Mouse (Mus musculus) hindbrain, embryonic 14.5 days (tissue): ENCODE data around the gene Uhrf1bp1. TPM values are rescaled to one million over a fixed set of nuclear protein-coding genes. Genes with fewer than 3 reads are reported as not detected.
"Not testable (repeated sequence)": the region's sequence is repeated elsewhere in the genome, so short reads cannot be mapped to it uniquely, and the experiment has no call there.

Experiments used
- ATAC-seq: fragments of 200-750 bp; cut with Nextera tagmentation; 2 replicates; pipeline ENCODE4 v1.8.0; 2017; ENCODE audit warnings: moderate number of reproducible peaks, mild to moderate bottlenecking, moderate TSS enrichment, moderate library complexity; ENCODE audit not compliant: low FRiP score
- DNase-seq: peaks from one replicate; pipeline ENCODE4 v3.0.0-alpha.2; 2015; ENCODE audit warnings: low spot score
- H3K27ac ChIP-seq: fragments of 300-500 bp; sonication (generic); 2 replicates; pipeline ENCODE4 v1.5.1; 2014; ENCODE audit warnings: mild to moderate bottlenecking, moderate library complexity
- H3K27me3 ChIP-seq: fragments of 300-500 bp; sonication (generic); 2 replicates; pipeline ENCODE4 v1.6.1; 2014; ENCODE audit warnings: mild to moderate bottlenecking, low read length, mixed read lengths; ENCODE audit not compliant: control insufficient read depth, insufficient read depth
- H3K36me3 ChIP-seq: fragments of 300-500 bp; sonication (generic); replicated peaks from 2 replicates; pipeline ENCODE4 v1.6.1; 2014; ENCODE audit not compliant: control insufficient read depth, insufficient read depth
- H3K4me1 ChIP-seq: fragments of 300-500 bp; sonication (generic); replicated peaks from 2 replicates; pipeline ENCODE4 v1.6.1; 2014; ENCODE audit warnings: antibody characterized with exemption, low read length, mixed read lengths; ENCODE audit not compliant: control insufficient read depth, insufficient read depth
- H3K4me2 ChIP-seq: fragments of 300-500 bp; sonication (generic); replicated peaks from 2 replicates; pipeline ENCODE4 v1.6.1; 2014; ENCODE audit warnings: mild to moderate bottlenecking, moderate library complexity
- H3K4me3 ChIP-seq: fragments of 300-500 bp; sonication (generic); replicated peaks from 2 replicates; pipeline ENCODE4 v1.5.1; 2014; ENCODE audit warnings: mild to moderate bottlenecking, low read length
- H3K9ac ChIP-seq: fragments of 300-500 bp; sonication (generic); 2 replicates; pipeline ENCODE4 v1.6.1; 2014
- H3K9me3 ChIP-seq: fragments of 300-500 bp; sonication (generic); 2 replicates; pipeline ENCODE4 v1.6.1; 2016; ENCODE audit warnings: low read length; ENCODE audit not compliant: control insufficient read depth
- WGBS: fragments of 180-500 bp; shearing (Covaris S2); extraction: QIAGEN DNeasy Blood & Tissue Kit; methylation state at CpG from one replicate; pipeline ENCODE4 v1.1.7; 2014; 5-methylcytosine and 5-hydroxymethylcytosine counted together
- polyA plus RNA-seq: library from polyadenylated mRNA; unstranded; fragments of >200 nt; fragmentation: Nextera tagmentation; extraction: Ambion mirVana; gene quantifications from 2 replicates; pipeline ENCODE4 v1.2.1, GENCODE M21; 2014

Gene Uhrf1bp1
- polyA plus RNA-seq, 1 experiment from 2014 or later: 8.2 TPM

- H3K9ac ChIP-seq: no peak overlapping the region
- H3K4me1 ChIP-seq: no peaks in the 10 kb centered on the region
- H3K27me3 ChIP-seq: no peaks in the 10 kb centered on the region
- no peaks in the 10 kb centered on the region for H3K36me3 ChIP-seq
- WGBS: 53% methylated on average over 7 of the region's 7 CpGs
- no peak overlapping the region for H3K4me3 ChIP-seq
- ATAC-seq (no peak), DNase-seq (no peak)
- no peaks in the 10 kb centered on the region for H3K9me3 ChIP-seq
- H3K4me2 ChIP-seq: no peak overlapping the region
- no peak overlapping the region for H3K27ac ChIP-seq
These were observed 25.8 kb upstream of the Uhrf1bp1 start for GRCm38 (mm10) chr17:27830411-27830810.

GRCm38 (mm10) chr17:27837850-27838249, 18.4 kb upstream of the Uhrf1bp1 start, which contains the start of gene Snrpc:
TSS of gene Snrpc (plus strand) at chr17:27838150.
- not testable (repeated sequence) for DNase-seq, ATAC-seq, H3K27me3 ChIP-seq, H3K27ac ChIP-seq, H3K4me3 ChIP-seq, H3K4me2 ChIP-seq, H3K4me1 ChIP-seq, H3K9ac ChIP-seq, H3K9me3 ChIP-seq
- peaks cover 13% of the 10 kb centered on the region for H3K36me3 ChIP-seq
- WGBS: 88% methylated on average over 2 of the region's 4 CpGs

- Histone ChIP-seq H3K4me1 (peaks cover 6% of the 10 kb centered on the region), H3K4me2 (peak overlapping the region; percentile 55), H3K27me3 (peaks cover 5% of the 10 kb centered on the region; the same call in 1 of the 2 replicates), H3K36me3 (peaks cover 31% of the 10 kb centered on the region), H3K9me3 (no peaks in the 10 kb centered on the region), H3K27ac (peak overlapping the region; percentile 62), H3K9ac (peak overlapping the region; percentile 77), H3K4me3 (peak overlapping the region; percentile 75)
- peak; percentile 95 for DNase-seq
- peak; percentile 99 for ATAC-seq
- 2% methylated on average over 35 of the region's 35 CpGs for WGBS
These were observed 16.6 kb upstream of the Uhrf1bp1 start for GRCm38 (mm10) chr17:27839469-27840252.

DNA sequence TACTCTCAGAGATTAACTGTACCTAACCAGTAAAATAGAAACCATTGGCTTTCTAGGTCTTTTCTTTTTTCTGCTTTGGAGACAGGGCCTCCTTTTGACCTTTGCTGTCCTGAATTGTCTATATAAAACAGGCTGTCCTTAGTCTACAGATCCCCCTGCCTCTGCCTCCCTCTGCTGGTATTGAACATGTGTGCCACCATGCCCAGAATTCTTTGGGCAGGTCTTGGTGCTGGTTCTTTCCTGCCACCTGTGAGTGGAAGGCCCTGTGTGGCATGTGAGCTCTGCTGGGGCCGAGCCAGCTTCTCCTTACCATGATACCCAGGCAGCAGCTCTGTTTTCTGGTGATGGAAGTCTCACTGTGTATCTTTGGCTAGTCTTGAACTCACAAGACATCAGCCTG, 7.9 kb upstream of the Uhrf1bp1 start:
- H3K9me3 ChIP-seq: no peaks in the 10 kb centered on the region
- no peak overlapping the region for H3K9ac ChIP-seq
- no peak overlapping the region for H3K4me2 ChIP-seq
- DNase-seq: no peak
- ATAC-seq: no peak
- no peaks in the 10 kb centered on the region for H3K4me1 ChIP-seq
- H3K27me3 ChIP-seq: no peaks in the 10 kb centered on the region
- no peak overlapping the region for H3K27ac ChIP-seq
- WGBS: 97% methylated on average over 1 of the region's 1 CpGs
- H3K4me3 ChIP-seq: no peak overlapping the region
- peaks cover 95% of the 10 kb centered on the region for H3K36me3 ChIP-seq

- no peak overlapping the region for H3K4me3 ChIP-seq
- no peaks in the 10 kb centered on the region for H3K9me3 ChIP-seq
- DNase-seq: no peak
- no peak for ATAC-seq
- 82% methylated on average over 3 of the region's 3 CpGs for WGBS
- H3K27me3 ChIP-seq: no peaks in the 10 kb centered on the region
- H3K4me1 ChIP-seq: no peaks in the 10 kb centered on the region
- no peak overlapping the region for H3K27ac ChIP-seq
- peaks cover 76% of the 10 kb centered on the region for H3K36me3 ChIP-seq
- H3K9ac ChIP-seq: no peak overlapping the region
- H3K4me2 ChIP-seq: no peak overlapping the region
These were observed 5.2 kb upstream of the Uhrf1bp1 start for GRCm38 (mm10) chr17:27851076-27851475.

DNA sequence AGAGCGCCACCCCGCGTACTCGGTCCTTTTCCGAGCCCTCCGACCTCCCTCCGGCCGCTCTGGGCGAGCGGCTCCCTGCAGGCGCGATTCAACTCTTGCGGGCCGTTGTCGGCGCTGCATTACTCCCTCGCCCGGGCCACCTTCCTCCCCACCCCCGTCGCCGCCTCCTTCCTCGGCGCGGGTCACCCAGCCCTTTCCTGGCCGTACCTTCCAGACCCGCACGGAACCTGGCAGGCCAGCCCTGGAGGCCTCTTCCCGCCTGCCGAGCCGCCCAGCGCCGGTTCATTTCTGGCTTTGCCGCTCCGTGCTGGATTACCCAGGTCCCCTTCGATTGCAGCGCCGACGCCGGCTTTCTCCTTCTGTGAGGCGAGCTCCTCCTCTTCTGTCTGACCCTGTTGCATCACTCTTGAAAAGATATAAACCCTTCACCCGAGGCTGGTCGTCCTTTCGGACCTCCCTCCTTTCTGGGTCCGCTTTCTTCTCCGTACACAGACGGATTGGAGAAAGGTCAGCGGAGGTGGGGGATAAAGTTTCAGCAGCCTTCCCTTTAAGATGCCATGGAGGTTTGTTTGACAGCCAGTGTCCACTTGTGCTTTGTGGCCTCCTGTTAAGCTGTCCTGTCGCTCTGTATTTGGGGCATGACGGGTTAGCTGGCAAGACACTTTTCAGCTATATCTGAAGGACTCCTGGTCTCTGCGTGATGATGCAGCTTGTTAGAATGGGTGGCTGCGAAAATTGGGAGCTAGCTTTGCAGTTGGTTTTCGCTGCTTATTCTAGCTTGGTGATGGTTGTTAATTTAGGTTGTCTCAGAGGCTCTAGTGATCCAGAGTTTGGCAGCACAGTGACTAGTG, 782 bp downstream of the Uhrf1bp1 start:
- Histone ChIP-seq H3K4me1 (peaks cover 24% of the 10 kb centered on the region), H3K9ac (peak overlapping the region; percentile 95), H3K36me3 (peaks cover 22% of the 10 kb centered on the region), H3K4me3 (peak overlapping the region; percentile 98), H3K9me3 (no peaks in the 10 kb centered on the region), H3K4me2 (peak overlapping the region; percentile 90), H3K27ac (peak overlapping the region; percentile 88), H3K27me3 (no peaks in the 10 kb centered on the region)
- WGBS: 3% methylated on average over 44 of the region's 52 CpGs
- ATAC-seq (peak; percentile 63), DNase-seq (peak; percentile 38)

DNA sequence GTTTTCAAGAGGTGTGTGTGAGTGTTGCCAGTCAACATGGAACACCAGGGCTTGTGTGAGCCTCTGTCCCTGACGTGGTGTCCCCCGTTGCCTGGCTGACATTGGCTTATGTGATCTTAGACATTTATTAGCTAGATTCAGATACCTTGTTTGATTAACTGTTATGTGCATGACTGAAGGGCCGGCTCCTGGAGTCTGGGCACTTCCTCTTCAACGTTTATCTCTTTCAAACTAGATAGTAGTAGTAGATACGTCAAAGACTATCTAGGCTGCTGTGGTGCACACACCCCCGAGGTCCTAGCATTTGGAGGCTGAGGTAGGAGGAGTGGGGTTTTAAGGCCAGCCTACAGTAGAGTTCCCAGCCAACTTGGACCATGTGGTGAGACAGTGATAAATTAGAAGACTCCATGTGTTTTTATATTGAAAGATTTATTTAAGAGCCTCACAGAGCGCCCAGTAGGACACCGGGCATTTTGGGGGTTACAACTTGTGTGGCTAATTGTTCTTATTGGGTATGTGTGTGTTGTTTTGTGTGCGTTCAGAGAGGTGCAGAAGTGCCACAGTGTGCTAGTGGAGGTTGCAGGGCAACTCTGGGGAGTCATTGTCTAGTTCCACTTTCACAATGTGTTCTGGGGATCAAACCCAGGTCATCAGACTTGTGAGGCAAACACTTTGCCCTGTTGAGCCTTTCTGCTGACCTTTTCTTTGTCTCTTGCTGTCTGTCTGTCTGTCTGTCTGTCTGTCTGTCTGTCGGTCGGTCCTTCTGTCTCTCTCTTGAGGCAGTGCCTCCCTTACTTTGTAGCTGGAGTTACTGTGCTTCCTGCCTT, 1.6 kb downstream of the Uhrf1bp1 start:
- peak overlapping the region; percentile 90 for H3K4me2 ChIP-seq
- peak overlapping the region; percentile 95 for H3K9ac ChIP-seq
- no peaks in the 10 kb centered on the region for H3K27me3 ChIP-seq
- peaks cover 24% of the 10 kb centered on the region for H3K4me1 ChIP-seq
- no peaks in the 10 kb centered on the region for H3K9me3 ChIP-seq
- H3K36me3 ChIP-seq: peaks cover 14% of the 10 kb centered on the region
- peak overlapping the region; percentile 98 for H3K4me3 ChIP-seq
- ATAC-seq: no peak
- no peak for DNase-seq
- 51% methylated on average over 11 of the region's 11 CpGs for WGBS
- no peak overlapping the region for H3K27ac ChIP-seq

- no peak overlapping the region for H3K9ac ChIP-seq
- ATAC-seq: no peak
- no peak for DNase-seq
- no peaks in the 10 kb centered on the region for H3K9me3 ChIP-seq
- WGBS: 40% methylated on average over 2 of the region's 2 CpGs
- peak overlapping the region; percentile 90 for H3K4me2 ChIP-seq
- H3K4me3 ChIP-seq: no peak overlapping the region
- H3K27me3 ChIP-seq: no peaks in the 10 kb centered on the region
- H3K36me3 ChIP-seq: peaks cover 1% of the 10 kb centered on the region
- H3K4me1 ChIP-seq: peaks cover 24% of the 10 kb centered on the region
- H3K27ac ChIP-seq: no peak overlapping the region
These were observed 2.9 kb downstream of the Uhrf1bp1 start for GRCm38 (mm10) chr17:27859131-27859530.
